In genomic region chr13:59549318-59549798, GRCm38 (mm10) we compare ENCODE assay signal across 32 mouse cellular contexts. TPM values are rescaled to one million over a fixed set of nuclear protein-coding genes. Genes with fewer than 3 reads are reported as not detected.
DNase-seq lines count a peak whose midpoint lies in the region; ATAC-seq and TF ChIP-seq lines count a peak whose summit lies in the region.
"Had no signal": no experiment of that assay in that cellular context is flagged by ENCODE, and none has a peak within 500 bp of the region (broad histone marks: within the 10 kb centered on the region; RNA-seq: fewer than 3 reads in every experiment).

No protein-coding gene starts in this region.

- 20% methylated on average over 1 of the region's 1 CpGs for WGBS in heart, embryonic 11.5 days (ENCODE audit: insufficient replicate concordance)
- WGBS in stomach, embryonic 14.5 days, result 18% methylated on average over 1 of the region's 1 CpGs
- 46% methylated on average over 1 of the region's 1 CpGs for WGBS in stomach, postnatal 0 days
- WGBS in liver, embryonic 15.5 days (ENCODE audit: insufficient replicate concordance), result 21% methylated on average over 1 of the region's 1 CpGs

- DNase-seq in heart, adult 11 months, result peak; percentile 8
- DNase-seq in stomach, postnatal 0 days (ENCODE audit: low spot score), result no peak
- DNase-seq in thymus, postnatal 36 days, result no peak
- no peak for DNase-seq in testis, postnatal 14 days (ENCODE audit: low spot score)
- DNase-seq in heart, adult 9 months (ENCODE audit: low spot score in 2 of 2), result no peak
- DNase-seq: adrenal gland, postnatal 25 days; cerebellum, adult 11-12 months; cerebellum, adult 9-11 months; gastrocnemius, adult 2 months; gastrocnemius, postnatal 36 days; heart, postnatal 4 days; kidney, adult 2 months; kidney, postnatal 4 days; lung, adult 2 months; lung, postnatal 10 days; thymus, adult 18-20 months; thymus, postnatal 4 days had no signal

- no peak for TF ChIP-seq EP300 in stomach, postnatal 0 days (optimal IDR thresholded peaks at IDR 0.05)

- H3K27ac ChIP-seq in heart, embryonic 11.5 days (ENCODE audit: low read depth, low read length), result no peak overlapping the region
- no peak overlapping the region for H3K27ac ChIP-seq in stomach, embryonic 14.5 days (ENCODE audit: low read length)
- no peak overlapping the region for H3K27ac ChIP-seq in stomach, postnatal 0 days (replicated peaks)
- peak overlapping the region; percentile 38 for H3K27ac ChIP-seq in liver, embryonic 15.5 days (replicated peaks)
- H3K27ac ChIP-seq: embryonic facial prominence, embryonic 13.5 days; gastrocnemius, adult 2 months; hindbrain, embryonic 13.5 days; kidney, postnatal 0 days; limb, embryonic 13.5 days; macrophage; midbrain, embryonic 10.5 days; midbrain, embryonic 15.5 days; neural tube, embryonic 12.5 days; stomach, embryonic 15.5 days had no signal

- no peak overlapping the region for H3K4me3 ChIP-seq in heart, embryonic 11.5 days (ENCODE audit: low read depth, low read length)
- H3K4me3 ChIP-seq in stomach, embryonic 14.5 days (ENCODE audit: low read depth, low read length), result no peak overlapping the region
- H3K4me3 ChIP-seq in stomach, postnatal 0 days (ENCODE audit: low read depth, low read length), result no peak overlapping the region
- H3K4me3 ChIP-seq in liver, embryonic 15.5 days (replicated peaks), result no peak overlapping the region
- H3K4me3 ChIP-seq: embryonic facial prominence, embryonic 13.5 days; erythroblast, embryonic 14.5 days; gastrocnemius, adult 2 months; hindbrain, embryonic 13.5 days; limb, embryonic 13.5 days; midbrain, embryonic 10.5 days; midbrain, embryonic 15.5 days; neural tube, embryonic 12.5 days; stomach, embryonic 15.5 days had no signal

- no peak for ATAC-seq in heart, embryonic 11.5 days (replicated peaks; ENCODE audit: insufficient number of reproducible peaks, low FRiP score, low TSS enrichment)
- peak; percentile 57 for ATAC-seq in stomach, embryonic 14.5 days (ENCODE audit: insufficient number of reproducible peaks, insufficient read depth, low FRiP score, low read depth)
- ATAC-seq in stomach, postnatal 0 days (ENCODE audit: low FRiP score, low TSS enrichment), result no peak
- ATAC-seq in liver, embryonic 15.5 days (ENCODE audit: insufficient read depth), result peak; percentile 61
- ATAC-seq: forebrain, embryonic 16.5 days; midbrain, embryonic 15.5 days had no signal

- peaks cover 22% of the 10 kb centered on the region for H3K4me1 ChIP-seq in heart, embryonic 11.5 days (ENCODE audit: control insufficient read depth, insufficient read depth, low read length)
- peaks cover 17% of the 10 kb centered on the region; the same call in 1 of the 2 replicates for H3K4me1 ChIP-seq in stomach, embryonic 14.5 days (ENCODE audit: control insufficient read depth, insufficient read depth, low read length)
- H3K4me1 ChIP-seq in stomach, postnatal 0 days (replicated peaks; ENCODE audit: control insufficient read depth, insufficient read depth), result no peaks in the 10 kb centered on the region
- peaks cover 48% of the 10 kb centered on the region for H3K4me1 ChIP-seq in liver, embryonic 15.5 days (replicated peaks)

- H3K9ac ChIP-seq in heart, embryonic 11.5 days (ENCODE audit: low read depth, low read length), result no peak overlapping the region
- no peak overlapping the region for H3K9ac ChIP-seq in stomach, embryonic 14.5 days (replicated peaks; ENCODE audit: low read depth, low read length)
- H3K9ac ChIP-seq in stomach, postnatal 0 days (ENCODE audit: low read length), result no peak overlapping the region
- no peak overlapping the region for H3K9ac ChIP-seq in liver, embryonic 15.5 days
- H3K9ac ChIP-seq: embryonic facial prominence, embryonic 13.5 days; hindbrain, embryonic 13.5 days; limb, embryonic 13.5 days; midbrain, embryonic 15.5 days; neural tube, embryonic 12.5 days; stomach, embryonic 15.5 days had no signal

- no peak overlapping the region for H3K4me2 ChIP-seq in heart, embryonic 11.5 days
- H3K4me2 ChIP-seq in stomach, embryonic 14.5 days (replicated peaks; ENCODE audit: low read depth, low read length), result no peak overlapping the region
- H3K4me2 ChIP-seq in stomach, postnatal 0 days (replicated peaks; ENCODE audit: low read depth), result no peak overlapping the region
- H3K4me2 ChIP-seq in liver, embryonic 15.5 days, result no peak overlapping the region
- H3K4me2 ChIP-seq: embryonic facial prominence, embryonic 13.5 days; hindbrain, embryonic 13.5 days; limb, embryonic 13.5 days; midbrain, embryonic 15.5 days; neural tube, embryonic 12.5 days; stomach, embryonic 15.5 days had no signal

- no peaks in the 10 kb centered on the region for H3K27me3 ChIP-seq in heart, embryonic 11.5 days (ENCODE audit: control insufficient read depth, insufficient read depth, low read length)
- no peaks in the 10 kb centered on the region for H3K27me3 ChIP-seq in stomach, embryonic 14.5 days (ENCODE audit: control insufficient read depth, insufficient read depth, low read length)
- no peaks in the 10 kb centered on the region for H3K27me3 ChIP-seq in stomach, postnatal 0 days (ENCODE audit: control insufficient read depth, insufficient read depth, low read length)
- no peaks in the 10 kb centered on the region for H3K27me3 ChIP-seq in liver, embryonic 15.5 days
- H3K27me3 ChIP-seq: CH12.LX; embryonic facial prominence, embryonic 13.5 days; hindbrain, embryonic 13.5 days; limb, embryonic 13.5 days; midbrain, embryonic 15.5 days; neural tube, embryonic 12.5 days; stomach, embryonic 15.5 days had no signal

- TF ChIP-seq CTCF in stomach, postnatal 0 days (IDR thresholded peaks at IDR 0.05; ENCODE audit: low read depth), result no peak

- H3K36me3 ChIP-seq in heart, embryonic 11.5 days (ENCODE audit: control insufficient read depth, insufficient read depth, low read length), result no peaks in the 10 kb centered on the region
- H3K36me3 ChIP-seq in stomach, embryonic 14.5 days (ENCODE audit: control insufficient read depth, insufficient read depth, low read length), result no peaks in the 10 kb centered on the region
- no peaks in the 10 kb centered on the region for H3K36me3 ChIP-seq in stomach, postnatal 0 days (ENCODE audit: control insufficient read depth, insufficient read depth, low read length)
- H3K36me3 ChIP-seq in liver, embryonic 15.5 days (replicated peaks), result no peaks in the 10 kb centered on the region
- H3K36me3 ChIP-seq: embryonic facial prominence, embryonic 13.5 days; hindbrain, embryonic 13.5 days; limb, embryonic 13.5 days; midbrain, embryonic 10.5 days; midbrain, embryonic 15.5 days; neural tube, embryonic 12.5 days; stomach, embryonic 15.5 days had no signal

- H3K9me3 ChIP-seq in heart, embryonic 11.5 days (replicated peaks; ENCODE audit: control insufficient read depth, low read length), result no peaks in the 10 kb centered on the region
- H3K9me3 ChIP-seq in stomach, embryonic 14.5 days (ENCODE audit: control insufficient read depth, low read depth, low read length), result no peaks in the 10 kb centered on the region
- H3K9me3 ChIP-seq in stomach, postnatal 0 days (ENCODE audit: control insufficient read depth, low read length), result no peaks in the 10 kb centered on the region
- H3K9me3 ChIP-seq in liver, embryonic 15.5 days (replicated peaks), result no peaks in the 10 kb centered on the region
- H3K9me3 ChIP-seq: embryonic facial prominence, embryonic 13.5 days; hindbrain, embryonic 13.5 days; limb, embryonic 13.5 days; midbrain, embryonic 10.5 days; midbrain, embryonic 15.5 days; neural tube, embryonic 12.5 days; stomach, embryonic 15.5 days had no signal

RNA-seq across cellular contexts. Expression of gene Agtpbp1, which starts 35.7 kb away (rescaled TPM):
- 13.7 and 14.7 TPM in 2 replicates for polyA plus RNA-seq in heart, embryonic 11.5 days (2014; fragmentation: Nextera tagmentation; extraction: Ambion mirVana)
- polyA plus RNA-seq in stomach, embryonic 14.5 days (2014; fragmentation: Nextera tagmentation; extraction: Ambion mirVana), result 27.6 and 28.8 TPM in 2 replicates
- polyA plus RNA-seq in stomach, postnatal 0 days (2015; fragmentation: Nextera tagmentation; extraction: Ambion mirVana), result 10.2 and 12.4 TPM in 2 replicates
- 6.7 and 7.5 TPM in 2 replicates for polyA plus RNA-seq in liver, embryonic 15.5 days (2015; fragmentation: Nextera tagmentation; extraction: Ambion mirVana)

RNA-seq across cellular contexts. Expression of gene Naa35, which starts 35.7 kb away (rescaled TPM):
- polyA plus RNA-seq in heart, embryonic 11.5 days (2014; fragmentation: Nextera tagmentation; extraction: Ambion mirVana), result 67.0 and 68.4 TPM in 2 replicates
- polyA plus RNA-seq in stomach, embryonic 14.5 days (2014; fragmentation: Nextera tagmentation; extraction: Ambion mirVana), result 82.4 and 99.1 TPM in 2 replicates
- polyA plus RNA-seq in stomach, postnatal 0 days (2015; fragmentation: Nextera tagmentation; extraction: Ambion mirVana), result 58.8 and 63.2 TPM in 2 replicates
- polyA plus RNA-seq in liver, embryonic 15.5 days (2015; fragmentation: Nextera tagmentation; extraction: Ambion mirVana), result 23.8 and 26.5 TPM in 2 replicates

Comparison
In these comparisons a context has a peak if more than half of its experiments do, and no peak if none do; other contexts are left out.
1. ATAC-seq: peak in stomach, embryonic 14.5 days (single experiment) and liver, embryonic 15.5 days (single experiment); none in heart, embryonic 11.5 days (single experiment) and stomach, postnatal 0 days (single experiment).